ENCODE assay signal across 7 mouse cellular contexts in the genomic region with DNA sequence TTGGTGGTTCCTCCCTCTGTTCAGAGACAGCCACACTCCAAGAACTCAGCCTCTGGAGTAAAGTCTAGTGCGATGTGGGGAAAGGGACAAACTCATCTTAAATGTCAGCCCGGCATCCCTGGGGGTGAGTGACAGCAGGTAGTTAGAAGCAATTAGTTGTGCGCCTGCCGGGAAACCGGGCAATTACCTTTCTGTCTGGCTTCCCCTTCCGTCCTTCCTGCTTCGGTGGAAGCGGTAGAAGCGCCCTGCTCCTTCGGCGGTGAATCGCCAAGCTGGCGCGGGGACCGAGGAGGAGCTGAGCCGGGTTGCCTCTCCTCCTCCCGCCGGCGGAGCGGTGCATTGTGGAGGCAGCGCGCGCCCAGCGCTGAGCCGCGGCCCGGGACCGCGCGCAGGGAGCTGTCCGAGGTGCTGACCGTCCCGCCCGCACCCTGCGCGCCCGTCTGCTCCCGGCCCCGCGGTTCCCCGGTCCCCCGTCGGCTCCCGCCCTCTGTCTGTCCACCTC. TPM values are rescaled to one million over a fixed set of nuclear protein-coding genes. Genes with fewer than 3 reads are reported as not detected.
DNase-seq lines count a peak whose midpoint lies in the region; ATAC-seq lines count a peak whose summit lies in the region.

A gene (plus strand): TSS at position 337 of the 502 bp plus-strand sequence.

- no peak within 1 kb of the TSS for H3K9ac ChIP-seq in intestine, embryonic 15.5 days
- H3K9ac ChIP-seq in limb, embryonic 12.5 days (replicated peaks): no peak within 1 kb of the TSS; the same call in 1 of the 2 replicates
- H3K9ac ChIP-seq in midbrain, embryonic 13.5 days (replicated peaks): peak within 1 kb of the TSS; percentile 64

- H3K27ac ChIP-seq in intestine, embryonic 15.5 days: no peak within 1 kb of the TSS
- H3K27ac ChIP-seq in limb, embryonic 12.5 days: no peak within 1 kb of the TSS
- no peak within 1 kb of the TSS for H3K27ac ChIP-seq in midbrain, embryonic 13.5 days

- peak; percentile 98 for ATAC-seq in intestine, embryonic 15.5 days
- peak; percentile 92 for ATAC-seq in limb, embryonic 12.5 days (ENCODE audit: insufficient number of reproducible peaks, insufficient read depth, low FRiP score, low TSS enrichment, low read depth)
- ATAC-seq in midbrain, embryonic 13.5 days: peak; percentile 92

- peaks cover 6% of the 10 kb centered on the region; the same call in 1 of the 2 replicates for H3K4me1 ChIP-seq in intestine, embryonic 15.5 days (replicated peaks)
- peaks cover 11% of the 10 kb centered on the region for H3K4me1 ChIP-seq in limb, embryonic 12.5 days (replicated peaks)
- H3K4me1 ChIP-seq in midbrain, embryonic 13.5 days (replicated peaks): peaks cover 19% of the 10 kb centered on the region

- H3K4me3 ChIP-seq in intestine, embryonic 15.5 days (replicated peaks): peak within 1 kb of the TSS; percentile 32
- H3K4me3 ChIP-seq in limb, embryonic 12.5 days (replicated peaks): peak within 1 kb of the TSS; percentile 38
- peak within 1 kb of the TSS; percentile 59 for H3K4me3 ChIP-seq in midbrain, embryonic 13.5 days (replicated peaks)

- peaks cover 25% of the 10 kb centered on the region for H3K27me3 ChIP-seq in intestine, embryonic 15.5 days (replicated peaks)
- peaks cover 58% of the 10 kb centered on the region for H3K27me3 ChIP-seq in limb, embryonic 12.5 days
- H3K27me3 ChIP-seq in midbrain, embryonic 13.5 days: peaks cover 62% of the 10 kb centered on the region

- DNase-seq in adrenal gland, postnatal 25 days: peak; percentile 85
- peak; percentile 92 for DNase-seq in embryo, embryonic 11 days
- peak; percentile 67 to 80 for DNase-seq in gastrocnemius, postnatal 4 days (ENCODE audit: low spot score in 2 of 2)
- peak; percentile 15 to 52 for DNase-seq in spleen, adult 18-20 months

- H3K9me3 ChIP-seq in intestine, embryonic 15.5 days: no peaks in the 10 kb centered on the region
- no peaks in the 10 kb centered on the region for H3K9me3 ChIP-seq in limb, embryonic 12.5 days
- no peaks in the 10 kb centered on the region for H3K9me3 ChIP-seq in midbrain, embryonic 13.5 days

- peak within 1 kb of the TSS; percentile 71 for H3K4me2 ChIP-seq in intestine, embryonic 15.5 days (replicated peaks)
- H3K4me2 ChIP-seq in limb, embryonic 12.5 days: peak within 1 kb of the TSS; percentile 63
- peak within 1 kb of the TSS; percentile 93 for H3K4me2 ChIP-seq in midbrain, embryonic 13.5 days (replicated peaks)

- H3K36me3 ChIP-seq in intestine, embryonic 15.5 days: no peaks in the 10 kb centered on the region
- H3K36me3 ChIP-seq in limb, embryonic 12.5 days: no peaks in the 10 kb centered on the region
- H3K36me3 ChIP-seq in midbrain, embryonic 13.5 days: no peaks in the 10 kb centered on the region

- WGBS in intestine, embryonic 15.5 days: 1% methylated on average over 33 of the region's 44 CpGs
- WGBS in limb, embryonic 12.5 days: 0% methylated on average over 44 of the region's 44 CpGs
- WGBS in midbrain, embryonic 13.5 days: under 1% methylated on average over 35 of the region's 44 CpGs

RNA-seq across cellular contexts. Expression of the gene that starts here (rescaled TPM):
- total RNA-seq in adrenal gland, postnatal 25 days (2021): not detected in 2 replicates
- not detected for total RNA-seq in gastrocnemius, postnatal 4 days (2021)
- 0.09 TPM in 1 of 2 replicates, not detected in the other for polyA plus RNA-seq in intestine, embryonic 15.5 days (2015; fragmentation: Nextera tagmentation; extraction: Ambion mirVana)
- polyA plus RNA-seq in limb, embryonic 12.5 days (2016; fragmentation: Nextera tagmentation; extraction: Ambion mirVana): not detected in 2 replicates
- 0.24 and 0.26 TPM in 2 replicates for polyA plus RNA-seq in midbrain, embryonic 13.5 days (2015; fragmentation: Nextera tagmentation; extraction: Ambion mirVana)

Comparison
In these comparisons a context has a peak if more than half of its experiments do, and no peak if none do; other contexts are left out.
1. Peak in DNase-seq in adrenal gland, postnatal 25 days; RNA of the gene not detected or under 1 TPM.
2. Peak in DNase-seq in gastrocnemius, postnatal 4 days; RNA of the gene not detected or under 1 TPM.
3. Peak in ATAC-seq, H3K4me3 ChIP-seq and H3K4me2 ChIP-seq in intestine, embryonic 15.5 days; RNA of the gene not detected or under 1 TPM.
4. Peak in ATAC-seq, H3K4me3 ChIP-seq and H3K4me2 ChIP-seq in limb, embryonic 12.5 days; RNA of the gene not detected or under 1 TPM.
5. Peak in ATAC-seq, H3K4me3 ChIP-seq, H3K9ac ChIP-seq and H3K4me2 ChIP-seq in midbrain, embryonic 13.5 days; RNA of the gene not detected or under 1 TPM.
6. DNase-seq: peak in every context shown above with its lines; median percentile 92 in embryo, embryonic 11 days; 85 in adrenal gland, postnatal 25 days; 74 in gastrocnemius, postnatal 4 days; 34 in spleen, adult 18-20 months.